Mouse (Mus musculus): ENCODE results near the gene Gpr37. TPM values are rescaled to one million over a fixed set of nuclear protein-coding genes. Genes with fewer than 3 reads are reported as not detected.

The Gpr37 gene
- polyA plus RNA-seq, 1 experiment from 2014 or later, result 0.95 TPM

- DNase-seq (ENCODE audit: low spot score), result no peak
- WGBS, result 77% methylated on average over 4 of the region's 4 CpGs
- Histone ChIP-seq H3K9me3 (no peaks in the 10 kb centered on the region), H3K36me3 (no peaks in the 10 kb centered on the region), H3K27me3 (ENCODE audit: insufficient read depth, poor library complexity, severe bottlenecking) (no peaks in the 10 kb centered on the region), H3K4me3 (no peak overlapping the region), H3K27ac (no peak overlapping the region), H3K4me1 (replicated peaks) (no peaks in the 10 kb centered on the region)
Measured at GRCm38 (mm10) chr6:25670150-25670549, 20.4 kb downstream of the Gpr37 start.

GRCm38 (mm10) chr6:25663942-25664341 lies 26.6 kb downstream of the Gpr37 start:
- H3K9me3 ChIP-seq, result no peaks in the 10 kb centered on the region
- H3K4me1 ChIP-seq (replicated peaks), result peaks cover 3% of the 10 kb centered on the region; the same call in 1 of the 2 replicates
- H3K27ac ChIP-seq, result no peak overlapping the region
- no peak overlapping the region for H3K4me3 ChIP-seq
- no peak for DNase-seq (ENCODE audit: low spot score)
- H3K27me3 ChIP-seq (ENCODE audit: insufficient read depth, poor library complexity, severe bottlenecking), result no peaks in the 10 kb centered on the region
- WGBS, result 84% methylated on average over 2 of the region's 2 CpGs
- H3K36me3 ChIP-seq, result no peaks in the 10 kb centered on the region

- H3K36me3 ChIP-seq, result no peaks in the 10 kb centered on the region
- WGBS, result 68% methylated on average over 3 of the region's 3 CpGs
Measured at GRCm38 (mm10) chr6:25659924-25660675, 30.4 kb downstream of the Gpr37 start.

More at GRCm38 (mm10) chr6:25659924-25660675, 30.4 kb downstream of the Gpr37 start:
- Histone ChIP-seq H3K4me1 (replicated peaks) (peaks cover 3% of the 10 kb centered on the region; the same call in 1 of the 2 replicates), H3K27me3 (ENCODE audit: insufficient read depth, poor library complexity, severe bottlenecking) (no peaks in the 10 kb centered on the region), H3K4me3 (no peak overlapping the region), H3K27ac (no peak overlapping the region), H3K9me3 (no peaks in the 10 kb centered on the region)
- DNase-seq (ENCODE audit: low spot score), result peak; percentile 2

Other genes starting within 250 kb of the Gpr37 start
- 37.4 and 42.2 TPM in 2 replicates for gene Pot1a, start 118.5 kb upstream of the Gpr37 start, polyA plus RNA-seq (2016; fragmentation: Nextera tagmentation; extraction: Ambion mirVana)